Mouse (Mus musculus) liver, embryonic 11.5 days (tissue): ENCODE results near the gene C1qtnf2. TPM values are rescaled to one million over a fixed set of nuclear protein-coding genes. Genes with fewer than 3 reads are reported as not detected.

Source experiments
- ATAC-seq: fragments of 200-750 bp; cut with Nextera tagmentation; replicated peaks from 2 replicates; pipeline ENCODE4 v1.8.0; 2017; ENCODE audit warnings: moderate number of reproducible peaks, mild to moderate bottlenecking, moderate TSS enrichment, moderate library complexity; ENCODE audit not compliant: low FRiP score
- DNase-seq: peaks from one replicate; pipeline ENCODE4 v3.0.0-alpha.2; 2017; ENCODE audit warnings: low spot score
- H3K27ac ChIP-seq: fragments of 300-500 bp; sonication (generic); 2 replicates; pipeline ENCODE4 v1.5.1; 2014; ENCODE audit warnings: mild to moderate bottlenecking, low read depth, low read length, control low read depth
- H3K27me3 ChIP-seq: fragments of 300-500 bp; sonication (generic); replicated peaks from 2 replicates; pipeline ENCODE4 v1.6.1; 2014; ENCODE audit warnings: low read length, mixed read lengths; ENCODE audit not compliant: control insufficient read depth, insufficient read depth
- H3K36me3 ChIP-seq: fragments of 300-500 bp; sonication (generic); 2 replicates; pipeline ENCODE4 v1.6.1; 2014; ENCODE audit warnings: mild to moderate bottlenecking, low read length, moderate library complexity, mixed read lengths; ENCODE audit not compliant: control insufficient read depth, insufficient read depth
- H3K4me1 ChIP-seq: fragments of 300-500 bp; sonication (generic); replicated peaks from 2 replicates; pipeline ENCODE4 v1.6.1; 2014; ENCODE audit warnings: low read length, mixed read lengths; ENCODE audit not compliant: control insufficient read depth, insufficient read depth
- H3K4me2 ChIP-seq: fragments of 300-500 bp; sonication (generic); 2 replicates; pipeline ENCODE4 v1.6.1; 2014; ENCODE audit warnings: mild to moderate bottlenecking, control low read depth, moderate library complexity
- H3K4me3 ChIP-seq: fragments of 300-500 bp; sonication (generic); 2 replicates; pipeline ENCODE4 v1.5.1; 2014; ENCODE audit warnings: low read depth, low read length, control low read depth
- H3K9ac ChIP-seq: fragments of 300-500 bp; sonication (generic); 2 replicates; pipeline ENCODE4 v1.6.1; 2014; ENCODE audit warnings: low read depth, low read length, control low read depth
- H3K9me3 ChIP-seq: fragments of 300-500 bp; sonication (generic); 2 replicates; pipeline ENCODE4 v1.6.1; 2016; ENCODE audit warnings: low read length, inconsistent platforms, mixed read lengths; ENCODE audit not compliant: control insufficient read depth
- WGBS: fragments of 180-500 bp; shearing (Covaris S2); extraction: QIAGEN DNeasy Blood & Tissue Kit; methylation state at CpG from one replicate; pipeline ENCODE4 v1.1.7; 2014; 5-methylcytosine and 5-hydroxymethylcytosine counted together
- polyA plus RNA-seq: library from polyadenylated mRNA; unstranded; fragments of >200 nt; fragmentation: Nextera tagmentation; extraction: Ambion mirVana; gene quantifications from 2 replicates; pipeline ENCODE4 v1.2.1, GENCODE M21; 2014

C1qtnf2 gene
- polyA plus RNA-seq, 1 experiment from 2014 or later: 0.82 TPM

DNA sequence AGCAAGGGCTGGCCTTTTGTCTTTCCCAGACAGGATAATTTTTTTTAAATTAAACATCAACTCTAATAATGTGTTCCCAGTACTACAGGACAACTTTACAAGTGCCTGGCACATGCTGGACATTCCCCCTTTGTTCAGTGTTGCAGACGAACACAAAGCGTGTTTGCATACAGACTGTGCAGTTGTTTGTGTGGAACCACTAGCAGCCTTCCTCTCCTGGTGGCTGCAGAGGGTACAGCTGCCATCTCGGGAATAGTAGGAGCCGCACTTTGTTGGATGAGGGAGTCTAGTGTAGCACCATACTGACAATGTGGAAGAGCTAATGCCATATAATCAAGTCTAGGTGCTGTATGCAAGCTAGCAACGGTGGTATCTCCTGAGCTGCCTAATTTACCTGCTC lies 57.5 kb downstream of the C1qtnf2 start:
- Histone ChIP-seq H3K27me3 (no peaks in the 10 kb centered on the region; the same call in 1 of the 2 replicates), H3K4me2 (no peak overlapping the region), H3K4me1 (peaks cover 4% of the 10 kb centered on the region), H3K36me3 (peaks cover 4% of the 10 kb centered on the region; the same call in 1 of the 2 replicates), H3K27ac (no peak overlapping the region), H3K4me3 (no peak overlapping the region), H3K9ac (no peak overlapping the region), H3K9me3 (no peaks in the 10 kb centered on the region)
- ATAC-seq (no peak), DNase-seq (no peak)
- WGBS: 77% methylated on average over 5 of the region's 5 CpGs

DNA sequence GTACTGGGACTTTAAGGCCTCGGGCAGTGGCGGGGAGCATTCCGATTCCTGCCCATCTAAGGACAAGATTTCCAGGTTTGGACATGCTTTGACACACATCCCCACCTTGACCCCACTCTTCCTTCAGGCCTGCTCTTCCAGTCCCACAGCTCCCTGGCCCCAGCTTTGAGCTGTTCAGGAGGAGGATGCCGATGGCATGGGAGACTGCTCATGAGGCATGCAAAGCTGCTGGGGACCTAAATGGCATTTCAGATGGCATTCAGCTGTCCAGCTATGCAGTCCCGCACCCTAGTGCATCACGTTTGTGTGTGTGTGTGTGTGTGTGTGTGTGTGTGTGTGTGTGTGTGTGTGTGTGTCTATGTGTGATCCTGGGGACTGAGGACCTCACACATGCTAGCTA lies 63.0 kb downstream of the C1qtnf2 start:
- Histone ChIP-seq H3K27ac (no peak overlapping the region), H3K36me3 (peaks cover 4% of the 10 kb centered on the region; the same call in 1 of the 2 replicates)
- ATAC-seq: no peak

DNA sequence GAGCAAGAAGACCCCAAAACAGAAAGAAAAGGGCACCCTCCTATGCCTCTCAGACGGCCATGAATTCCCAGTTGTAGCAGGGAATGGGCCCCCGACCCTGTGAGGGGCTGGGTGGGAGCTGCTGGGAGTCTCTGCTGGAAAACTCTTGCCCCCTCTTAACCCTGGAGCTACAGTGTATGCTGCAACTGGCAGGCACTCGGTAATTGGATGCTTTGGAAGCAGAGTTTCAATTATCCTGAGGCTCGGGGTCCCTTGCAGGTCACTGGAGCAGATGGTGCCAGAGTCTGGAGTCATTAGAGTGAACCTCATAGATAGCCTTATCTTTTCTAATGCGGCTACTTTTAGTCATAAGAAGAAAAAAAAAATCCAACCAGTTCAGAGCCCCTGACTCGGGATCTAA lies 65.8 kb downstream of the C1qtnf2 start:
- 39% methylated on average over 6 of the region's 6 CpGs for WGBS
- Histone ChIP-seq H3K4me3 (no peak overlapping the region), H3K4me1 (peaks cover 22% of the 10 kb centered on the region), H3K9me3 (no peaks in the 10 kb centered on the region), H3K27ac (no peak overlapping the region), H3K9ac (no peak overlapping the region), H3K36me3 (no peaks in the 10 kb centered on the region; the same call in 1 of the 2 replicates), H3K27me3 (no peaks in the 10 kb centered on the region), H3K4me2 (no peak overlapping the region)
- ATAC-seq (no peak; the same call in 1 of the 2 replicates), DNase-seq (no peak)

More for the DNA sequence above, 63.0 kb downstream of the C1qtnf2 start:
- H3K27me3 ChIP-seq: no peaks in the 10 kb centered on the region
- no peak for DNase-seq
- no peak overlapping the region for H3K9ac ChIP-seq
- 78% methylated on average over 6 of the region's 6 CpGs for WGBS
- H3K4me1 ChIP-seq: peaks cover 6% of the 10 kb centered on the region
- no peak overlapping the region for H3K4me2 ChIP-seq
- H3K9me3 ChIP-seq: no peaks in the 10 kb centered on the region
- no peak overlapping the region for H3K4me3 ChIP-seq

Other genes with a start within 250 kb of the C1qtnf2 start
- gene Pttg1, start 48.0 kb upstream of the C1qtnf2 start, polyA plus RNA-seq: 71.2 and 82.3 TPM in 2 replicates
- gene Slu7, start 40.5 kb upstream of the C1qtnf2 start, polyA plus RNA-seq: 43.9 and 48.9 TPM in 2 replicates
- 11.8 and 12.7 TPM in 2 replicates for gene Ccnjl, start 54.5 kb downstream of the C1qtnf2 start, polyA plus RNA-seq
- 2.1 and 2.7 TPM in 2 replicates for gene 4933415A04Rik, start 112.8 kb downstream of the C1qtnf2 start, polyA plus RNA-seq
- not detected in 2 replicates for gene Fabp6, start 127.3 kb downstream of the C1qtnf2 start, polyA plus RNA-seq
- 26.1 and 30.3 TPM in 2 replicates for gene Pwwp2a, start 207.7 kb downstream of the C1qtnf2 start, polyA plus RNA-seq